Mouse (Mus musculus): ENCODE measurements around the gene Gpr88.
"Not testable (repeated sequence)": the region's sequence is repeated elsewhere in the genome, so short reads cannot be mapped to it uniquely, and the experiment has no call there.

Gpr88 gene

GRCm38 (mm10) chr3:116244476-116244875 is 8.8 kb downstream of the Gpr88 start:
- in situ Hi-C loops (cut with MboI, MseI): loop anchor here (10.0 kb wide), 1 partner anchor 200 kb away; no protein-coding TSS in a partner anchor

- in situ Hi-C loops (cut with MboI, MseI): loop anchor here (10.0 kb wide), 1 partner anchor 198 kb away; no protein-coding TSS in a partner anchor
Measured at GRCm38 (mm10) chr3:116242685-116243084, 10.6 kb downstream of the Gpr88 start.

- in situ Hi-C loops (cut with MboI, MseI): no loop called here
Measured at GRCm38 (mm10) chr3:116237527-116237926, 15.8 kb downstream of the Gpr88 start.

GRCm38 (mm10) chr3:116236856-116237255 is 16.4 kb downstream of the Gpr88 start:
- in situ Hi-C loops (cut with MboI, MseI): no loop called here

- in situ Hi-C loops (cut with MboI, MseI): no loop called here
Measured at GRCm38 (mm10) chr3:116233515-116233914, 19.8 kb downstream of the Gpr88 start.

- in situ Hi-C loops (cut with MboI, MseI): no loop called here
Measured at GRCm38 (mm10) chr3:116232763-116233162, 20.5 kb downstream of the Gpr88 start.

- in situ Hi-C loops (cut with MboI, MseI): no loop called here
Measured at GRCm38 (mm10) chr3:116229336-116229735, 24.0 kb downstream of the Gpr88 start.

- in situ Hi-C loops (cut with MboI, MseI): no loop called here
Measured at GRCm38 (mm10) chr3:116228360-116229245, 24.7 kb downstream of the Gpr88 start.

GRCm38 (mm10) chr3:116227383-116227782 is 25.9 kb downstream of the Gpr88 start:
- in situ Hi-C loops (cut with MboI, MseI): no loop called here

GRCm38 (mm10) chr3:116226915-116227314 is 26.4 kb downstream of the Gpr88 start:
- in situ Hi-C loops (cut with MboI, MseI): no loop called here

GRCm38 (mm10) chr3:116222511-116223243 is 30.6 kb downstream of the Gpr88 start:
- in situ Hi-C loops (cut with MboI, MseI): no loop called here

- in situ Hi-C loops (cut with MboI, MseI): no loop called here
Measured at GRCm38 (mm10) chr3:116221686-116222010, 31.7 kb downstream of the Gpr88 start.

GRCm38 (mm10) chr3:116220980-116221685 is 32.2 kb downstream of the Gpr88 start:
- in situ Hi-C loops (cut with MboI, MseI): no loop called here

GRCm38 (mm10) chr3:116217398-116217797 is 35.9 kb downstream of the Gpr88 start:
- in situ Hi-C loops (cut with MboI, MseI): not testable (repeated sequence)

GRCm38 (mm10) chr3:116216261-116216660 is 37.0 kb downstream of the Gpr88 start:
- in situ Hi-C loops (cut with MboI, MseI): no loop called here

GRCm38 (mm10) chr3:116211639-116212038 is 41.7 kb downstream of the Gpr88 start:
- in situ Hi-C loops (cut with MboI, MseI): no loop called here

- in situ Hi-C loops (cut with MboI, MseI): no loop called here
Measured at GRCm38 (mm10) chr3:116210720-116211121, 42.6 kb downstream of the Gpr88 start.

- in situ Hi-C loops (cut with MboI, MseI): no loop called here
Measured at GRCm38 (mm10) chr3:116209214-116209613, 44.1 kb downstream of the Gpr88 start.

GRCm38 (mm10) chr3:116206306-116206834 is 46.9 kb downstream of the Gpr88 start:
- in situ Hi-C loops (cut with MboI, MseI): no loop called here

GRCm38 (mm10) chr3:116205346-116206219 is 47.7 kb downstream of the Gpr88 start:
- in situ Hi-C loops (cut with MboI, MseI): no loop called here

GRCm38 (mm10) chr3:116204643-116205042 is 48.7 kb downstream of the Gpr88 start:
- in situ Hi-C loops (cut with MboI, MseI): no loop called here

Data from T-helper 2 cell (primary cell).